Mouse (Mus musculus) mesoderm, embryonic 11.5 days (tissue): ENCODE results near the gene Il34.
"Not testable (repeated sequence)": the region's sequence is repeated elsewhere in the genome, so short reads cannot be mapped to it uniquely, and the experiment has no call there.

ENCODE experiments used
- DNase-seq: peaks from one replicate; pipeline ENCODE4 v3.0.0-alpha.2; 2012; ENCODE audit warnings: low read depth, low spot score

Gene Il34

DNA sequence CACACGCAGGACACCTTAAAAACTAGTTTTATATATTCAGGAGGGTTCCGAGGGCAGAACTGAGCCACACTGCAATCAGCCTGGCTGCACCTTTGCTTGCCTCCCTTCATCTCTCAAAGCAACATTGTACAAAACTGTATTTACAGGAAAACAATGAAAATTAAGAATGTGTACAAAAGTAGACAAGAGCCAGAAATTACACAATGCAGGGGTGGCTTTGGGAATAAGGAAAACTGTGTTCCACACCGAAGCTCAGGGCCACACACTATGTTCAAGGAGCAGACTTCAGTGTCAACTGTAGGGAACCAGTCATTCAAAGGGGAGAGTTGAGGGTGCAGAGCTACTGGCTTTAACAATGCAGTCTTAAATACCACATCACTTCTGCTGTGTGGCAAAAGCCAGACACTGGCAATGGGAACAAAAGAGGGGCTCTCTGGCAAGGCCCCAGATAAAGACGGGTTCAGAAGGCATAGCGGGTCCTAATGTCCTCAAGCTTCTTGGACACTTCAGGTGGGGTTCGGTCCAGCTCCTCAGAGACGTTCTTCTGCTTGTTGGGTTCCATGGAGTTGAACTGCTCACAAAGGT is 4.8 kb upstream of the Il34 start:
- no peak for DNase-seq

DNA sequence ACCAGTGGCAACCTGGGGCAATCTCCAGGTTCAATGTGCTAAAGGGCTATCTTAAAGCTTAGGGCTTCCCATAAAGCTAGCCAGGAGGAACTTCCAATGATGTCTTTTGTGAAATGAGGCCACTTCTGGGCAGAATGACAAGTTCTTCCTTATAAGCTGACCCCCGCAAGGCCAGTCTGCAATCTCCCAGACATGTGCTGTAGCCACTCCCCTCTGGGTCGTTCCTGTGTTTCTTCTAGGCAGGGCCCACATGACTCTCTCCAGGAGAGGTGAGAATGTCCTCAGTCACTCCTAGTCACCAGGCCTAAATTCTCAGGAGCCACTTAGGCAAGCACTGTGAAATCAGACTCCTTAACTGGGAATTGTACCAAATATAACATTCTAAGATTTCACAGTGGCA is 4.1 kb upstream of the Il34 start:
- DNase-seq = no peak

DNA sequence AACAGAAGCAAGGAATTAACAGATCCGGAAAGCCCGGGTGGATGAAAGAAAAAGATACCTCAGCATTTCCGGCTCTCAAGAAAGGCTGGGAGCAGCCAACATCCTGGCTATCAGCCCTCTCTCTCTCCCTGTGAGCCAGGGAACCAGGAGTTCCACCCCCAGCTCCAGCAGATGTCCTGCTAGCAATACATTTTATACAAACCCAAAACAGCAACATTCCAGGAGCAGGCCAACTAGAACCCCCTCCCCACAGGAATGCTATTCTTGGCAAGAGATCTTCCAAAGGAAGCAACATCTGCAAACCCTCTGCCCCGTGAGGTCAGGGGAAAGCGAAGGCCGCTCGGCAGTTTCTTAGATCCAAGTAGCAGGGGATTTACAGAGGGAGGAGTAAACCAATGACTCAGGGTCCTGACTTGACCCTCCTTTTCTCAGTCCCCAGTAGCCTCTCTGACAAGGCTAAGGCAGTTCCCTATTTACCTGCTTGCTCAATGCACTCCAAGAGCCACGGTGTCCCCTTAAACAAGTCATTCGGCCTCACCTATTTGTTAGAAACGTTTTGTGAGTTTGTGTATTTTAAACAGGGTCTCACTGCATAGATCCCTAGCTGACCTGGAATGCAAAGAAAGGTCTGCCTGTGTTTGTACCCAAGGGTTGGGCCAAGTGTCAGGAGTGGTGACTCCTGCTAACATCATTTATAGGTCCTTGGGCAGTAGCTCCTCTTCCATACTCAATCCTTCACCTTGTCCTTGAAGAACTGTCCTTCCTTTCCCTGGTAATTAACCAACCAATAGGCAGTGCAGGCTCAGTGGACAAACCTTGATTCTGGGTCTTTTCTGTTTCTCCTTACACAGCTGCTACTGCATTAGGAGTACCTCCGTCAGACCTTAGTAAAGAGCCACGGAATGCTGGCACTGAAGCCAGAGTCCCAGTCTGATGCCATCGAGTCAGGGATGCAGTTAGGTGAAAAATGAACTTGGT is 3.1 kb upstream of the Il34 start:
- peak; percentile 47 for DNase-seq

- no peak for DNase-seq
These were observed 422 bp upstream of the Il34 start for GRCm38 (mm10) chr8:110806146-110806545.

- no peak for DNase-seq
These were observed 754 bp downstream of the Il34 start for GRCm38 (mm10) chr8:110804825-110805514.

- DNase-seq = no peak
These were observed 1.9 kb downstream of the Il34 start for GRCm38 (mm10) chr8:110803856-110804255.

DNA sequence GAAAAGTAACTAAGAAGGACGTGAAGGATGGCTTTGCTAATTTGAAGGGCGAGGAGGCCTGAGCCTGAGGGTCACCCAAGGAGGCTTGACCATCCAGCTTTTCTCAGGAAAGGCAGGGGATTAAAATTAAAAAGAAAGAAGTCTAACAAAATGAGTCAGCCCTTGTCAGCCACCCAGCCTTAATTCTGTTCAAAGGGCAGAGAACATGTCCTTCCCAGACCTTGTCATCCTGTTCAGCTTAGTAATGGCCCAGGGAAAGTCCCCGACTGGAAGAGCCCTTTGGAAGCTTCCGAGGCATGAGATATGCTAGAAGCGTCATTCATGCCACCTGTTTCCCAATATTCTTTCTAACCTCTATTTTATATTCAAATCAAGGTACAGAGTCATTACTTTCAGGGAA is 2.7 kb downstream of the Il34 start:
- DNase-seq = no peak

- DNase-seq = no peak
These were observed 8.6 kb downstream of the Il34 start for GRCm38 (mm10) chr8:110797086-110797485.

GRCm38 (mm10) chr8:110794363-110794965 is 11.3 kb downstream of the Il34 start:
- DNase-seq = no peak

GRCm38 (mm10) chr8:110793936-110794335 is 11.8 kb downstream of the Il34 start:
- DNase-seq = no peak

DNA sequence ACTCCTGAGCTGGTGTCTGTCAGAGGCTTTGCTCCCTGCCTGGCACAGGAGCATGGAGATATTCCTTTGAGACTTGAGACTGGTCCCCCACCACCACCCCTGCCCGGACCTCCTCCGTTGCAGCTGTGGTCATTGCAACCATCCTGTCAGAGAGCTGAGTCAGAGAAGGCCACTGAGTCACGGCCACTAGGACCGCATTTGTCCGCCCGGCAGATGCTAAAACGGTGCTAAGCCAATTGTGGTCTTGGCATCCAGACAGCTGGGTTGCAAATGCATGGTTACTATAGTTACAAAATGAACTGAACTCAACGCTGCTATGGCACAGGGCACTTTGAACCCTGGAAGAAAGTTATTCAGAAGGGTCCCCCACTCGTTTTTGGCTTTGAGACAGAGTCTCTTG is 12.2 kb downstream of the Il34 start:
- DNase-seq = no peak

- no peak for DNase-seq
These were observed 13.0 kb downstream of the Il34 start for GRCm38 (mm10) chr8:110792574-110793200.

- DNase-seq = no peak
These were observed 14.6 kb downstream of the Il34 start for GRCm38 (mm10) chr8:110791164-110791563.

- DNase-seq = no peak
These were observed 15.5 kb downstream of the Il34 start for GRCm38 (mm10) chr8:110790270-110790669.

GRCm38 (mm10) chr8:110789571-110789970 is 16.2 kb downstream of the Il34 start:
- no peak for DNase-seq

GRCm38 (mm10) chr8:110788981-110789380 is 16.7 kb downstream of the Il34 start:
- DNase-seq = peak; percentile 19

DNA sequence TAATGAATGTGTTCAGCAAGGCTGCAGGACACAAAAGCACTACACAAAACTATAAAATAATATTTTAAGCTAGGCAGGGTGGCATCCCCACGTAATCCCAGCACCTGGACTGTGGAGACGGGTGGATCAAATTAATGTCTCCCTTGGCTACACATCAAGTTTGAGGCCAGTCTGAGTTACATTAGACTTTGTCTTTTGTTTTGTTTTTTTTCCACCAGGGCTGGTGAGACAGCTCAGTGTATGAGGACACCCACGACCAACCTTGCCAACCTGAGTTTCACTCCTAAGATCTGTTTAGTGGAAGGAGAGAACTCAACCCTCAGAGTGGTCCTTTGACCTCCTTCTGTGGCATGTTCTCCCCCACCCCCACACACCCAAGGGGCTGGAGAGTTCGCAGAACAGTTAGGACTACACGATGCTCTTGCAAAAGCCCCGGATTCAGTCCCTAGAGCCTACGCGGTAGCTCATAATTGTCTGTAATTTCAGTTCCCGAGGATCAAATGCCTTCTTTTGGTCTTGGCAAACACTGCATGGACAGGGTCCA is 18.2 kb downstream of the Il34 start:
- no peak for DNase-seq

DNA sequence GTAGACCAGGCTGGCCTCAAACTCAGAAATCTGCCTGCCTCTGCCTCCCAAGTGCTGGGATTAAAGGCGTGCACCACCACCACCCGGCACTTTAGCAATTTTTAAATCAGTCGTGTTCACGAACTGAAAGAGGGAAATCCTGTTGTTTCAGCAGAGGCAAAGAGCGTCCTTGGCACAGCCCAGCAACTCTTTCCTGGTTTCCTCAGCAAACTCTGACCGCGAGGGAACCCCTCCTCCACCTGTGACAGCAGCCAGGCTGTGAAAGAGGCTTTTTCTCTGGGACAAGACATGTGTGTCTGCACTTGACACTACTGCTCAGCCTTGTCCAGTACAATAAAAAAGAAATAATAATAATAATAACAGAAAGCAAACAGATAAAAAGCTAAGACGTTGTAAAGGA is 18.8 kb downstream of the Il34 start:
- no peak for DNase-seq

- not testable (repeated sequence) for DNase-seq
These were observed 19.2 kb downstream of the Il34 start for GRCm38 (mm10) chr8:110786501-110786900.

- DNase-seq = no peak
These were observed 20.4 kb downstream of the Il34 start for GRCm38 (mm10) chr8:110785366-110785765.
